In genomic region chr1:72872521-72872920, GRCm38 (mm10) we compare ENCODE assay signal across 8 mouse cellular contexts. TPM values are rescaled to one million over a fixed set of nuclear protein-coding genes. Genes with fewer than 3 reads are reported as not detected.
A peak's percentile ranks its signal among the peaks of the same experiment; 100 is the strongest.
DNase-seq lines count a peak whose midpoint lies in the region; ATAC-seq and TF ChIP-seq lines count a peak whose summit lies in the region.

No protein-coding gene starts in this region.

- TF ChIP-seq POLR2A in liver, adult 2 months (IDR thresholded peaks at IDR 0.05; ENCODE audit: extremely low read depth, insufficient read depth, low read length), result no peak

- H3K36me3 ChIP-seq in embryonic facial prominence, embryonic 12.5 days, result peaks cover 6% of the 10 kb centered on the region; the same call in 1 of the 2 replicates
- H3K36me3 ChIP-seq in heart, embryonic 11.5 days (ENCODE audit: control insufficient read depth, insufficient read depth, low read length), result peaks cover 2% of the 10 kb centered on the region; the same call in 1 of the 2 replicates
- H3K36me3 ChIP-seq in kidney, embryonic 14.5 days (ENCODE audit: control insufficient read depth, insufficient read depth, low read length), result peaks cover 2% of the 10 kb centered on the region; the same call in 1 of the 2 replicates
- H3K36me3 ChIP-seq in liver, adult 2 months (ENCODE audit: control insufficient read depth, insufficient read depth, low read length), result no peaks in the 10 kb centered on the region
- no peaks in the 10 kb centered on the region for H3K36me3 ChIP-seq in neural tube, embryonic 12.5 days

- no peaks in the 10 kb centered on the region for H3K79me2 ChIP-seq in liver, adult 2 months (ENCODE audit: control insufficient read depth, insufficient read depth, low read length)

- TF ChIP-seq CTCF in liver, adult 2 months (IDR thresholded peaks at IDR 0.05; ENCODE audit: low read depth, low read length), result no peak

- peak overlapping the region; percentile 95; the same call in 1 of the 2 replicates for H3K27ac ChIP-seq in embryonic facial prominence, embryonic 12.5 days
- H3K27ac ChIP-seq in heart, embryonic 11.5 days (ENCODE audit: low read depth, low read length), result peak overlapping the region; percentile 95; the same call in 1 of the 2 replicates
- peak overlapping the region; percentile 88; the same call in 1 of the 2 replicates for H3K27ac ChIP-seq in kidney, embryonic 14.5 days (ENCODE audit: low read depth, low read length)
- no peak overlapping the region for H3K27ac ChIP-seq in liver, adult 2 months (replicated peaks; ENCODE audit: insufficient read depth, low read depth, low read length)
- H3K27ac ChIP-seq in neural tube, embryonic 12.5 days, result no peak overlapping the region

- no peaks in the 10 kb centered on the region for H3K27me3 ChIP-seq in embryonic facial prominence, embryonic 12.5 days
- H3K27me3 ChIP-seq in heart, embryonic 11.5 days (ENCODE audit: control insufficient read depth, insufficient read depth, low read length), result no peaks in the 10 kb centered on the region
- no peaks in the 10 kb centered on the region; the same call in none of the 2 replicates for H3K27me3 ChIP-seq in kidney, embryonic 14.5 days (ENCODE audit: control insufficient read depth, insufficient read depth, low read length)
- H3K27me3 ChIP-seq in liver, adult 2 months (ENCODE audit: control insufficient read depth, insufficient read depth, low read length), result peaks cover 4% of the 10 kb centered on the region; the same call in 1 of the 2 replicates
- H3K27me3 ChIP-seq in neural tube, embryonic 12.5 days (replicated peaks), result peaks cover 9% of the 10 kb centered on the region; the same call in 1 of the 2 replicates

- H3K4me3 ChIP-seq in embryonic facial prominence, embryonic 12.5 days, result peak overlapping the region; percentile 72
- peak overlapping the region; percentile 77 for H3K4me3 ChIP-seq in heart, embryonic 11.5 days (ENCODE audit: low read depth, low read length)
- peak overlapping the region; percentile 68 for H3K4me3 ChIP-seq in kidney, embryonic 14.5 days (ENCODE audit: low read length)
- H3K4me3 ChIP-seq in liver, adult 2 months (ENCODE audit: insufficient read depth, low read depth, low read length), result no peak overlapping the region
- H3K4me3 ChIP-seq in neural tube, embryonic 12.5 days, result peak overlapping the region; percentile 63

- peak; percentile 81 for DNase-seq in urinary bladder, postnatal 14 days (ENCODE audit: low spot score)
- no peak for DNase-seq in urinary bladder, postnatal 10 days (ENCODE audit: low spot score)
- DNase-seq in liver, adult 2 months (ENCODE audit: extremely low read depth, low read depth, low spot score), result peak; percentile 47

- H3K9me3 ChIP-seq in embryonic facial prominence, embryonic 12.5 days, result no peaks in the 10 kb centered on the region
- H3K9me3 ChIP-seq in heart, embryonic 11.5 days (replicated peaks; ENCODE audit: control insufficient read depth, low read length), result no peaks in the 10 kb centered on the region
- no peaks in the 10 kb centered on the region for H3K9me3 ChIP-seq in kidney, embryonic 14.5 days (ENCODE audit: control insufficient read depth, low read length)
- H3K9me3 ChIP-seq in neural tube, embryonic 12.5 days, result no peaks in the 10 kb centered on the region

- 0% methylated on average over 8 of the region's 8 CpGs for WGBS in embryonic facial prominence, embryonic 12.5 days
- WGBS in heart, embryonic 11.5 days (ENCODE audit: insufficient replicate concordance), result under 1% methylated on average over 8 of the region's 8 CpGs
- under 1% methylated on average over 8 of the region's 8 CpGs for WGBS in kidney, embryonic 14.5 days
- under 1% methylated on average over 8 of the region's 8 CpGs for WGBS in liver, adult 2 months
- WGBS in neural tube, embryonic 12.5 days, result 0% methylated on average over 8 of the region's 8 CpGs

- peak; percentile 48; the same call in 1 of the 2 replicates for ATAC-seq in embryonic facial prominence, embryonic 12.5 days (ENCODE audit: insufficient number of reproducible peaks, insufficient read depth, low FRiP score, low TSS enrichment)
- peak; percentile 57 for ATAC-seq in heart, embryonic 11.5 days (replicated peaks; ENCODE audit: insufficient number of reproducible peaks, low FRiP score, low TSS enrichment)
- ATAC-seq in kidney, embryonic 14.5 days (ENCODE audit: low FRiP score, low TSS enrichment), result peak; percentile 48
- peak; percentile 44 for ATAC-seq in neural tube, embryonic 12.5 days (ENCODE audit: low FRiP score, low read depth)
- ATAC-seq in activated CD4-positive, CD25-positive, alpha-beta regulatory T cell, adult 4 months, result no peak

- peak overlapping the region; percentile 77 for H3K4me2 ChIP-seq in embryonic facial prominence, embryonic 12.5 days (replicated peaks)
- H3K4me2 ChIP-seq in heart, embryonic 11.5 days, result peak overlapping the region; percentile 95
- peak overlapping the region; percentile 91 for H3K4me2 ChIP-seq in kidney, embryonic 14.5 days (replicated peaks; ENCODE audit: low read depth, low read length)
- peak overlapping the region; percentile 84 for H3K4me2 ChIP-seq in neural tube, embryonic 12.5 days (replicated peaks)

- peaks cover 35% of the 10 kb centered on the region for H3K4me1 ChIP-seq in embryonic facial prominence, embryonic 12.5 days
- peaks cover 30% of the 10 kb centered on the region for H3K4me1 ChIP-seq in heart, embryonic 11.5 days (ENCODE audit: control insufficient read depth, insufficient read depth, low read length)
- H3K4me1 ChIP-seq in kidney, embryonic 14.5 days (ENCODE audit: control insufficient read depth, insufficient read depth, low read length), result peaks cover 20% of the 10 kb centered on the region
- peaks cover 13% of the 10 kb centered on the region for H3K4me1 ChIP-seq in liver, adult 2 months (ENCODE audit: control insufficient read depth, insufficient read depth, low read length)
- H3K4me1 ChIP-seq in neural tube, embryonic 12.5 days, result peaks cover 42% of the 10 kb centered on the region

- peak overlapping the region; percentile 91; the same call in 1 of the 2 replicates for H3K9ac ChIP-seq in embryonic facial prominence, embryonic 12.5 days
- H3K9ac ChIP-seq in heart, embryonic 11.5 days (ENCODE audit: low read depth, low read length), result peak overlapping the region; percentile 92; the same call in 1 of the 2 replicates
- peak overlapping the region; percentile 85; the same call in 1 of the 2 replicates for H3K9ac ChIP-seq in kidney, embryonic 14.5 days (ENCODE audit: low read depth, low read length)
- H3K9ac ChIP-seq in liver, adult 2 months (ENCODE audit: low read depth, low read length), result no peak overlapping the region
- H3K9ac ChIP-seq in neural tube, embryonic 12.5 days, result no peak overlapping the region

RNA-seq across cellular contexts. Expression of gene Igfbp5, which starts 2.2 kb away (rescaled TPM):
- 142 and 150 TPM in 2 replicates for polyA plus RNA-seq in embryonic facial prominence, embryonic 12.5 days (2016; fragmentation: Nextera tagmentation; extraction: Ambion mirVana)
- polyA plus RNA-seq in heart, embryonic 11.5 days (2014; fragmentation: Nextera tagmentation; extraction: Ambion mirVana), result 118 and 133 TPM in 2 replicates
- 56.4 and 61.4 TPM in 2 replicates for polyA plus RNA-seq in kidney, embryonic 14.5 days (2014; fragmentation: Nextera tagmentation; extraction: Ambion mirVana)
- 2.2 and 3.0 TPM in 2 replicates for total RNA-seq in liver, adult 2 months (2014; rRNA removed)
- 2.4 and 5.7 TPM in 2 replicates for polyA plus RNA-seq in liver, adult 2 months (2012; rRNA removed)
- polyA plus RNA-seq in neural tube, embryonic 12.5 days (2016; fragmentation: Nextera tagmentation; extraction: Ambion mirVana), result 128 and 150 TPM in 2 replicates
- polyA plus RNA-seq in activated CD4-positive, CD25-positive, alpha-beta regulatory T cell, adult 4 months (2017; shearing (Covaris generic)), result not detected

RNA-seq across cellular contexts. Expression of gene Igfbp2, which starts 48.2 kb away (rescaled TPM):
- polyA plus RNA-seq in embryonic facial prominence, embryonic 12.5 days (2016; fragmentation: Nextera tagmentation; extraction: Ambion mirVana), result 429 and 434 TPM in 2 replicates
- polyA plus RNA-seq in heart, embryonic 11.5 days (2014; fragmentation: Nextera tagmentation; extraction: Ambion mirVana), result 87.8 and 88.7 TPM in 2 replicates
- polyA plus RNA-seq in kidney, embryonic 14.5 days (2014; fragmentation: Nextera tagmentation; extraction: Ambion mirVana), result 148 and 171 TPM in 2 replicates
- total RNA-seq in liver, adult 2 months (2014; rRNA removed), result 500 and 747 TPM in 2 replicates
- 223 and 1,009 TPM in 2 replicates for polyA plus RNA-seq in liver, adult 2 months (2012; rRNA removed)
- 410 and 431 TPM in 2 replicates for polyA plus RNA-seq in neural tube, embryonic 12.5 days (2016; fragmentation: Nextera tagmentation; extraction: Ambion mirVana)
- polyA plus RNA-seq in activated CD4-positive, CD25-positive, alpha-beta regulatory T cell, adult 4 months (2017; shearing (Covaris generic)), result not detected

Comparison
In these comparisons a context has a peak if more than half of its experiments do, and no peak if none do; other contexts are left out.
1. H3K27ac ChIP-seq: peak in embryonic facial prominence, embryonic 12.5 days (single experiment), heart, embryonic 11.5 days (single experiment) and kidney, embryonic 14.5 days (single experiment); none in liver, adult 2 months (single experiment) and neural tube, embryonic 12.5 days (single experiment).
2. H3K9ac ChIP-seq: peak in embryonic facial prominence, embryonic 12.5 days (single experiment), heart, embryonic 11.5 days (single experiment) and kidney, embryonic 14.5 days (single experiment); none in liver, adult 2 months (single experiment) and neural tube, embryonic 12.5 days (single experiment).
3. RNA of gene Igfbp2, which starts 48.2 kb away (polyA plus RNA-seq): 223 to 1,009 TPM in liver, adult 2 months, 429 to 434 TPM in embryonic facial prominence, embryonic 12.5 days, 410 to 431 TPM in neural tube, embryonic 12.5 days, 148 to 171 TPM in kidney, embryonic 14.5 days and 87.8 to 88.7 TPM in heart, embryonic 11.5 days; not detected in activated CD4-positive, CD25-positive, alpha-beta regulatory T cell, adult 4 months; every median in the first group is over 10 times any median in the second.
4. Peak in every context shown above with its lines, with median percentiles within 50 percentile points of each other: H3K4me2 ChIP-seq.